Mouse (Mus musculus) activated CD4-positive, CD25-positive, alpha-beta regulatory T cell, adult 4 months (primary cell): ENCODE measurements around the gene Hist1h2ai. TPM values are rescaled to one million over a fixed set of nuclear protein-coding genes. Genes with fewer than 3 reads are reported as not detected.

Experiments
- ATAC-seq: one replicate; pipeline ENCODE4 v1.8.0; 2017
- polyA plus RNA-seq, 2 experiments: library from polyadenylated mRNA; unstranded; fragments of 100-300 nt; shearing (Covaris generic); gene quantifications; one replicate each; pipeline ENCODE4 v1.2.1; 2017

Hist1h2ai gene
- polyA plus RNA-seq, result 1 to 10 TPM in 1 of 2 experiments, not detected in 1; 5.1 TPM

DNA sequence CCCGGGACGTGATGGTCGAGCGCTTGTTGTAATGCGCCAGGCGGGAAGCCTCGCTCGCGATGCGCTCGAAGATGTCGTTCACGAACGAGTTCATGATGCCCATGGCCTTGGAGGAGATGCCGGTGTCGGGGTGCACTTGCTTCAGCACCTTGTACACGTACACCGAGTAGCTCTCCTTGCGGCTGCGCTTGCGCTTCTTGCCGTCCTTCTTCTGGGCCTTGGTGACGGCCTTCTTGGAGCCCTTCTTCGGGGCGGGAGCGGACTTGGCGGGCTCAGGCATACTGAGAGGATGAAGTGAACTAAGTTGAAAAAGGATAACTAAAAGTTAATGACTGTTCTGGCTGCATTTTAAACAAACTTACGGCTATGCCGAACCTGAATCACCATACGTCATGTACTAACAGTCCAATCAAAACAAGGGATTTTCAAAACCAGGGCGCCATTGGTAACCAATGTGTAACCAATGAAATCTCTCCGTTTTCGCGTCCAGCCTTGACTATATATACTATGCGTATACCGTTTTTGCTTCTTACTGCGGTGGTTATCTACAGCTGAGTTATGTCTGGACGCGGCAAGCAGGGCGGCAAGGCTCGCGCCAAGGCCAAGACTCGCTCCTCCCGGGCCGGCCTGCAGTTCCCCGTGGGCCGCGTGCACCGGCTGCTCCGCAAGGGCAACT lies at the start of gene Hist1h2ai, which contains the start of gene Hist1h2bl:
Gene Hist1h2ai (plus strand): TSS at position 559 of the 676 bp plus-strand sequence.
Gene Hist1h2bl (minus strand): TSS at position 280 of the 676 bp plus-strand sequence.
- ATAC-seq, result peak; percentile 90

DNA sequence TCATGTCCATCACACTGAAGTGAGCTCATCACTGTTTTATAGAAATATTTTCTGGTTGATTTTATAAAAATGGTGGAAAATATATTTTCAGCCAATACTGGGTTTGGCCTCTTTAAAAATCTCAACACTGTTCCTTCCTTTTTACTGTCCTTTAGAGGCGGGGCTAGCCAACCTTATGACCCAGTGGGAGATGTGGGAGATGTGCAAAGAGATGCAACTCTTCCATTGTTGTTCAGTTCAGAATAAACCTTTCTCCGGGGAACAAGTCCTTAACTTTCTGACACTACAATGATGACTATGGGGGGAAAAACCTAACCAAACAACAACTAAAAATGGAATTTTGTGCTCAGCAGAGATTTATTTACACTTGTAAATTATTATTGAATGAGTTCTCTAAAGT lies 38.9 kb upstream of the Hist1h2ai start, which contains the start of gene Olfr1360:
Gene Olfr1360 (minus strand): TSS at position 101 of the 400 bp plus-strand sequence.
- no peak for ATAC-seq

DNA sequence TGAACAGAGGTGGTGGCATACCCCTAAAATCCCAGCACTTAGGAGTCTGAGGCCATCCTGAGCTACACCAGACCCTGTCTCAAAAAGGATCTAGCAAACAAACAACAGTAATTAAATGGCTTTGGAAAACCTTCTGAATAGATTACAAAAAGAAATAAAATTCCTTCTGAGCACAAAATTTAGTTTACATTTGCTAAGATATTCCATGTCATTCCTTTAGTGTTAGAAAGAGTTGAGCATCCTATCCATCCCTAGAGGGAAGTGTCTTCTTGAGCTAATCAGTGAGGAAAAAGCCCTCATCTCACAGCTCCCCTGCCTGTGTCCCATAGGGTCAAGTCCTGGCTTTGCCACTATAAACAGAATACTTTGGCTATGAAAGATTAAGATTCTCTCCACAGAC lies 18.4 kb upstream of the Hist1h2ai start, which contains the start of gene Olfr1359:
Gene Olfr1359 (plus strand): TSS at position 301 of the 400 bp plus-strand sequence.
- no peak for ATAC-seq

DNA sequence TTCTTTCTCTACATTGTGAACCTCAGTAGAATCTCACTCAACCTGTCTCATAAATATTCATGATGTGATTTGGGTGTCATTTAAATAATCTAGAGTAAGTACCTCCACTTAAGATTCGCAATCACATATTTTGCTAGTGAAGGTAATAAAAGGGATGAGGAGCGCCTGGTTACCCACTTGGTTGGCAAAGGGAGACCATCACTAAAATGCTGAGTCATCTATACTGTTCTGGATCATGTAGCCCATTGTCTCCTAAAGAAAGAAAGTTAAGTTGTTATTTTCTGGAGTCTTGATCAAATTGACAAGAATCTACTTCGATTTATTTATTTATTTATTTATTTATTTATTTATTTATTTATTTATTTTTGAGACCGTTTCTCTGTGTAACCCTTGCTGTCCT lies 9.6 kb upstream of the Hist1h2ai start:
- no peak for ATAC-seq

DNA sequence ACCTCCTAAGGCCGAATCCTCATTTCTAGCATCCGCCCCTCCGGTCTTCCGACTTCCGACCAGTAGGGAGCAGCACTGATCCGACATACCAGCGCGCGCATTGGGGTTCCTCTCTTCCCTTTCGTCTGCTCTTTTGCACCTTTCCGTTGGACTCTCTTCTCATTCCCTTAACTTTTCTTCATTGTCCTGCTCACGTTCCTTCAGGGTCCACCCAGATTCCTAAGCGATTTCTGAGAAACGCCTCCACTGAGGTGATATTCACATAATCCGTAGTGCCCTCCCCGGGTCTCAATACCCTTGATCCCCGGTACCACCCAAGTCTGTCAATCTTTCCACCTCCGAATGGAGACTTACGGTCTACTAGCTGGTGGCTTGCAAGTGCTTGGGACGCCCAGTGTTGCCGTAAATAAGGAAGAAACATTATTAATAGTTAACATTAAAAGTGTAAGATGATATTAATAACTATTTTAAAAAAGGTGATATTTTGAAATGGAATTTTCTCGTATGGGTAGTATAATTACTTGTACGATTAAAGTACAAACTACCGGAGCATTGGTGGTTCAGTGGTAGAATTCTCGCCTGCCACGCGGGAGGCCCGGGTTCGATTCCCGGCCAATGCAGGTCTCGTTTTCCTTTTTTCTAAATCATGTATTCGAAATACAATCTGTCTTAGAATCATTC lies 6.1 kb upstream of the Hist1h2ai start:
- ATAC-seq, result peak; percentile 71

DNA sequence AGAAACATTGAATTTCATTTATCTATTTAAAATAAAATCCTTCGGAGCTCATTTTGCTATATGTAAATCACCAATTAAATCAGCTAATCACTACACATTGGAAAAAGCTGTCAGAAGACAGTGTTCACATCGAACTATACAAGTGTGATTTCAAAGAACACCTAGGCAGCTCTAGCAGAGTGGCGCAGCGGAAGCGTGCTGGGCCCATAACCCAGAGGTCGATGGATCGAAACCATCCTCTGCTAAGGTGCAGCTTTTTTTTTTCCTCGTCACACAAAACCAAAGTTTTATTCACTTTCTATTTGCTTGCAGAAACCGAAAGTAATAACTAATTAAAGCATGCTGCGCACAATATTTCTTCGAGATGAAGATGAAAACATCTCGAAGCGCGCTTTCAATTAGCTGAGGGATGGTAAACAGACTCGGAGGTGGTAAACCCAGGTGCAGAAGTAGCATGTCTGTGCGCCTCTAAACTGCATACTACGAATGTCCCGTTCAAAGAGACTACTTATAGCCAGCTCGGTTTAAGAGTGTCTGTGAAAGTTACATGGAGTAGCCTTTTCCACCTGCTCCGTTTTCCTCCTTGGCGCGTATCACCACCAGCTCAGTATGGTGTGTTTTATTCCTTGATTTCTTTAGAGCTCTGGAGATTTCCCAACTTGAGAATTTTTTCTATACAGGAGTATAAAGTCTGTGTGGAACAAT lies 5.2 kb upstream of the Hist1h2ai start:
- peak; percentile 62 for ATAC-seq

DNA sequence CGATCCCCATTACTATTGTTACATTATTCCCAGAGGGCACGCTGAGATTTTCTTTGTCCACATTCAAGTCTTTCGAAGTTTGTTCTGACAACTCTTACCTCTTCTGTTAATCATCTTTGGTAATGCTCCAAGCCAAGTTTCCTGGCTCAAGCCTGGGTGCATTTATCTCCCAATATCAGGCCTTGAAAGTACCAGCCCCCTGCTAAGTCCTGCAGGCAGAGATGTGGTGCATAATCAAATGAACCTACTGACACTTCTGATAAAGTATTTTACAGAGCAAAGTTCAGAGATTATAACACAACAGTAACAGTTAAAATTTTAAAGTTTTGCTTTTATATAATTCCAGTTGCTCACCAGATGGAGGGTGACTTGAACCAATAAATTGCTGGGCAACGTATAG lies 4.5 kb upstream of the Hist1h2ai start:
- ATAC-seq, result no peak

DNA sequence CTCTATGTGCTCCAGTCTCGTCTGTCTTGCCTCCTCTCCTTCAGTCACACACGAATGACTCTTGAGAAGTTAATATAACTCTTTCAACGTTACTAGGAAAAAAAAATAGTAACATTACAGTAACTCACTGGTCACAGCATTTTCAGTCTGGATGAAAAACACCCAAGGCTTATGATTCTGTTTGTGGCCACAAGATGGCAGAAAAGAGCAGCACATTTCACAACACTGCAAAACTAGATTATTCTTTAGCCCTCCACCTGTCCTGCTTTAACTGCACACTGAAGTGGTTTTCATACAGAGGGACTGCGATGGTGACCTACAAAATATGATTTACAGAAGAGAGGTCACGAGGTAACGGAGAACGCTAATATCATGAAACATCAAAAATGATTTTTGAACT lies 1.5 kb upstream of the Hist1h2ai start:
- ATAC-seq, result no peak

DNA sequence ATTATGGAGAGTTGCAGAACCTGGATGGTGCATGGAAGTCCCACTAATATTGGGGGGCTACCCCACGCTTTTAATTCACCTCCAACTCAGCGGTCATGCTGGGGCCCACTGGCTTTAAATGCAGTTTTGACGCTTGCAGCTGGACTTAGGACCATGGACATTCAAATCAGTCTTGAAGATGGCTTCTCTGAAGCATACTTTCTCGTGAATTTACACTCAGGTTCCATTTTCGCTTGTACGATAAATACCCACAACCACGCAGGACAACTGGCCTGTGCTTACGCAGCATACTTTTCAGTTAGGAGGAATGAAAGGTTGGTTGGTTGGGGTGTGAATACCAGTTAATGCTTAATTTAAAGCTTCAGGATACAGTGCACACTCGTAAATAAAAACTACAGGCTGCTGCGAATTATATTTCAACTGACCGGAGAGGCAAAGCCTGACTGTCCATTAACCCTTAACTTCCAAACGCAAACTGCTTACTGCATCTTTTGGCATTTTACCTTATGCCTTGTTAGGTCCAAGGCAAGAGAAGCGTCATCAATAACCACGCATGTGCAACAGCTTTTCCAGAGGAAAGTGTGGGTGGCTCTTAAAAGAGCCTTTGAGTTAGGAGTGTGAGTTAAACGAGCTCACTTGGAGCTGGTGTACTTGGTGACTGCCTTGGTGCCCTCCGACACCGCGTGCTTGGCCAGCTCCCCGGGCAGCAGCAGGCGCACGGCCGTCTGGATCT lies 925 bp upstream of the Hist1h2ai start:
- no peak for ATAC-seq

DNA sequence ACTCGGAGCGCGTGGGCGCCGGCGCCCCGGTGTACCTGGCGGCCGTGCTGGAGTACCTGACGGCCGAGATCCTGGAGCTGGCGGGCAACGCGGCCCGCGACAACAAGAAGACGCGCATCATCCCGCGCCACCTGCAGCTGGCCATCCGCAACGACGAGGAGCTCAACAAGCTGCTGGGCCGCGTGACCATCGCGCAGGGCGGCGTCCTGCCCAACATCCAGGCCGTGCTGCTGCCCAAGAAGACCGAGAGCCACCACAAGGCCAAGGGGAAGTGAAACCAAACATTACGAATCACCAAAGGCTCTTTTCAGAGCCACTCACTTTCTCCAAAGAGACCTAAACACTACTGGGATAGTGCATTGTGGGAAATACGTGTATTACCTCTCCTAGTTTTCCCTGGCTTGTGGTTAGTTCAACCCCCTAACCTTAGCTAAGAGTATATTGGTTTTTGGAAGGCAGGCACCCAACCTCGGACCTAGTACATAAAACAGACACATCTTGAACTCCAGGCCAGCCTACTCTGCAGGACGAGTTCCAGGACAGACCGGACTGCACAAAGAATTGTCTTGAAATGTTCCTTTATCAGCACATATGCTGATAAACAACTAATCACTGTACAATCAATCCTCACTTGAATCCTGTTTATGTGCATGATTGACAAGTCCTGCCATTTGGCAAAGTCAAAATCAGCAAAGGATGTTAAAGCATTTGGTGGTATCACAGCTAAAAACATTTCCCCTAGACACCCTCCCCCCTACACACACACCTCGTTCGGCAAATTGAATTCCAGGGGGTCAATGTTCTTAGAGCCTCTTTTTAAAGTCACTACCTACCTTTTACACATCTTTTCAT lies 544 bp downstream of the Hist1h2ai start:
- ATAC-seq, result peak; percentile 3

DNA sequence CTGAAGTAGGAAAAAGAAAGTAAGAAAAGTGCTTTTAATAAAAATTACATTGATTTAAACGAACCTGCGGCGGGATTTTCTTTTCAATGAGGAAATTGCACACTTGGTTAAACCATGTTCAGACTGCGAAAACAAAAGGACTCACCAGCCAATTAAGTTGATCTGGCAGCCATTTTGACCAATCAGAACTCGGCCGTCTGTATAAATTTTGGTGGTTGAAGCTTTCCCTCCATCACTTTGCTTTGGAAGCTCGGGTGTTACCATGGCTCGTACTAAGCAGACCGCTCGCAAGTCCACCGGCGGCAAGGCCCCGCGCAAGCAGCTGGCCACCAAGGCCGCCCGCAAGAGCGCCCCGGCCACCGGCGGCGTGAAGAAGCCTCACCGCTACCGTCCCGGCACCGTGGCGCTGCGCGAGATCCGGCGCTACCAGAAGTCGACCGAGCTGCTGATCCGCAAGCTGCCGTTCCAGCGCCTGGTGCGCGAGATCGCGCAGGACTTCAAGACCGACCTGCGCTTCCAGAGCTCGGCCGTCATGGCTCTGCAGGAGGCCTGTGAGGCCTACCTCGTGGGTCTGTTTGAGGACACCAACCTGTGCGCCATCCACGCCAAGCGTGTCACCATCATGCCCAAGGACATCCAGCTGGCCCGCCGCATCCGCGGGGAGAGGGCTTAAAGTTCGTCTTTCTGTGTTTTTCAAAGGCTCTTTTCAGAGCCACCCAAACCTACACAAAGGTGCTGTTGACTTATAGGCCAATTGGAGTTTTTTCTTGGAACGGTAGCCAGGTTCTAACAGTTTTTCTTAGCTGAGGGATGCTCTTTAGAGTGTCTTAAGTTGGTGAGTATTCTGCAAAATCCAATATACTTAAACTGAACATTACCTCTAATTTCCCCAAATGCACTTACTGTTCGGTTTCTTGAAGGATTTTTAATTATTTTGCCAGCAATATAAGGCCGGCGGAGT lies 1.5 kb downstream of the Hist1h2ai start, which contains the start of gene Hist1h3h:
Gene Hist1h3h (plus strand): TSS at position 263 of the 961 bp plus-strand sequence.
- peak; percentile 47 for ATAC-seq

DNA sequence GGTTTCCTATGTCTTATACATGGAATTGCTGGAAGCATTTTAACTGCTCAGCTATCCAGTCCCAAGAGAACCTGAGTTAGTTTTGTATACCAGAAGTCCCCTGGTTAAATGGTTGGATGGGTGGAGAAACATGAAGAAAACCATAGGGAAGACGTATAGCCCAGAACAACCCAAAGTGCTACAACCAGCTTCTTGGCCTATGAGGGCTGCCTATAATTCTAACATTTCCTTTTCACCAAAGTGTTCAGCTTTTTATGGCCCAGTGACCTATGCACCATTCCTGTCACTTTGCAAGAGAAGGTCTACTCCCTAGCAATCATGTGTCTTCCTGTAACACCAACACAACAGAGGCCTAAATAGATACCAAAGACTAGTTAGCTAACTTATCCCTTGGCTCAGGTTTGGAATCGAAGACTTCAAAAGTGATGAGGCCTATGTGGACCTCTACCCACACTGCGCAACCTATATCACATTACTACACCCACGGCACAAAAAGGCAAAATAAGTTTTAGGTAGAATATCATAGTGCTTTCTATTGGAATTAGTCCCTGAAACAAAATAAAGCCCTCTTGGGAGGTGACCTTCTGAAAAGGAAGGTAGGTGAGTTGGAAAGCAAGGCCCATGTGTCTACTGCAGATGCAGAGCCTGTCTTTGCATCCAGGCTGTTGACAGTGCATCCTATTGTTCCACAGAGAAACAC lies 2.3 kb downstream of the Hist1h2ai start:
- no peak for ATAC-seq

DNA sequence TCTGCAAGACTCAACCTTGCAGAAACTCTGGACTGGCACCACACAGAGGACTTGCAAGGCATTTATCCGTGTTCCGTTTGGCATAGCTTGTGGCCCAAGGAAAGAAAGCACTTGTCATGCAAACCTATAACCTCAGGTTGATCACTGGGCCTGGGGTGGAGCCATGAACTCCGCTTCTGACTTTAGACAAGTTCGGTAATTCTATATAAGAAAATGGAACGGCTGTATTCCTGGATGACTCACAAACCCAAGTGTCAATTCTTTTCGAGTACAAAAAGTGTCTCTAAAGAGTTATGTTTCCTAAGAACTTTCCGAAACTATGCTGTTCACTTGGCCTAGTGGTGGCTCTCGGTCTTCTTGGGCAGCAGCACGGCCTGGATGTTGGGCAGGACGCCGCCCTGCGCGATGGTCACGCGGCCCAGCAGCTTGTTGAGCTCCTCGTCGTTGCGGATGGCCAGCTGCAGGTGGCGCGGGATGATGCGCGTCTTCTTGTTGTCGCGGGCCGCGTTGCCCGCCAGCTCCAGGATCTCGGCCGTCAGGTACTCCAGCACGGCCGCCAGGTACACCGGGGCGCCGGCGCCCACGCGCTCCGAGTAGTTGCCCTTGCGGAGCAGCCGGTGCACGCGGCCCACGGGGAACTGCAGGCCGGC lies 5.0 kb downstream of the Hist1h2ai start:
- ATAC-seq, result peak; percentile 11

DNA sequence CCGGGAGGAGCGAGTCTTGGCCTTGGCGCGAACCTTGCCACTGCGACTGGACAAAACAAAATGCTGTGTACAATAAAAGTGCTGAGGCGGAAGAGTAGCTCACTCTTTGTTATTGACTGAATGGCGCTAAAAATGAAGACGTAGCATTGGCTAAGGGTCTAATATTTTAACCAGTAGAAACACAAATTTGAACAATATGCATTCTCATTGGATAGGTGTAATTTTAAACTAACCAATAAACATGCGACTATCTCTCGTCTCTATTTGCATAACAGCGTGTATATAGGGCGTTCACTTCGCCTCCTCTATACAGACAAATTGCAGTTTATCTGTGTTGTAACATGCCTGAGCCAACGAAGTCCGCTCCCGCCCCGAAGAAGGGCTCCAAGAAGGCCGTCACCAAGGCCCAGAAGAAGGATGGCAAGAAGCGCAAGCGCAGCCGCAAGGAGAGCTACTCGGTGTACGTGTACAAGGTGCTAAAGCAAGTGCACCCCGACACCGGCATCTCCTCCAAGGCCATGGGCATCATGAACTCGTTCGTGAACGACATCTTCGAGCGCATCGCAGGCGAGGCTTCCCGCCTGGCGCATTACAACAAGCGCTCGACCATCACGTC lies 5.6 kb downstream of the Hist1h2ai start, which contains the start of gene Hist1h2bm:
Gene Hist1h2bm (plus strand): TSS at position 288 of the 616 bp plus-strand sequence.
- ATAC-seq, result peak; percentile 94

DNA sequence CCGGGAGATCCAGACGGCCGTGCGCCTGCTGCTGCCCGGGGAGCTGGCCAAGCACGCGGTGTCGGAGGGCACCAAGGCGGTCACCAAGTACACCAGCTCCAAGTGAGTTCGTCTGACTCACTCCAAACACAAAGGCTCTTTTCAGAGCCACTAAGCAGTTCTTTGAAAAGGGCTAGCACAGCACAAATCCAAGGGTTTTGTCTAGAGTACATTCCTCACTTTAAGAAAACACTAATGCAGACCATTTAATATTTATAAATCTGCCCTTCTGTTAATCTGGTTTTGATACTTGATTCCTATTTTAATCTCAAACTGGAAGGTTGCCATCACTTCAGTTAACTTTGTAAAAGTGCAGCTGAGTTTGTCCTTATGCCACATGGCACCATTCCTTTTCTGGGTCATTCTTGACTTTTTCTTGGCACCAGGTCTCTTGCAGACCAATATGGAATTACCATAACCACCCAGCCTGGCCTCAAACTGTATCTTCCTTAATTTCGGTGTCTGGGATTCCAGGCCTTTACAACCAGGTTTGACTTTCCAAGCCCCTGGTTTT lies 6.2 kb downstream of the Hist1h2ai start:
- no peak for ATAC-seq

DNA sequence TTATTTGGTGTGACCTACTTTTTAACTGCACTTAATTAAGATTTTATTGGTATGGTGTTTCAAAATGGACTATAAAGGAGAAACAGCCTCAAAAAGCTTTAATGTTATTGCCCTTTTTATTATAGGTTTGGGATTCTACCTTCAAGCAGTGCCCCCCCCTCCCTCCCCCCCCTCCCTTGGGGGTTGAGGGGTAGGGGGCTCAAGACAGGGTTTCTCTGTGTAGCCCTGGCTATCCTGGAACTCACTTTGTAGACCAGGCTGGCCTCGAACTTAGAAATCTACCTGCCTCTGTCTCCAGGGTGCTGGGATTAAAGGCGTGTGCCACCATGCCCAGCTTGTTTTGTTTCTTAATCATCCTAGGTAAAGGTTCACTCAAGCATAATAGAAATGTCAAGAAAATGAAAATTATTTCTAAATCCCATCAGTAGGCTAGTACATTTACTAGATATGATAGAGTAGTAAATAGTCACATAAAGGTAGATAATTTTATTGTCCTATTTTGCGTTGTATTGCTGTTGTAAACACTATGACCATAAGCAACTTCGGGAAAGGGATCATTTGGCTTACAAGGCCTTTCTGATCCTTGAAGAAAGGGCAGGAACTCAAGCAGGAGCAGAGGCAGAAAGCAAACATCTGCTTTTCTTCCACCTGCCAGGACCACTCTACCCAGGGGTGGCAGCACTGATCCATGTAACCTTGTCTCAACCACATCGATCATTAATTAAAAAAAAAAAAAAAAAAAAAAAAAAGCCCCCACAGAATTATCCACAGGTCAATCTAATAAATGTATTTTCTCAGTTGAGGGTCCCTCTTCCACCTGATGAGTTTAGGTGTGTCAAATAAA lies 7.0 kb downstream of the Hist1h2ai start:
- no peak for ATAC-seq

DNA sequence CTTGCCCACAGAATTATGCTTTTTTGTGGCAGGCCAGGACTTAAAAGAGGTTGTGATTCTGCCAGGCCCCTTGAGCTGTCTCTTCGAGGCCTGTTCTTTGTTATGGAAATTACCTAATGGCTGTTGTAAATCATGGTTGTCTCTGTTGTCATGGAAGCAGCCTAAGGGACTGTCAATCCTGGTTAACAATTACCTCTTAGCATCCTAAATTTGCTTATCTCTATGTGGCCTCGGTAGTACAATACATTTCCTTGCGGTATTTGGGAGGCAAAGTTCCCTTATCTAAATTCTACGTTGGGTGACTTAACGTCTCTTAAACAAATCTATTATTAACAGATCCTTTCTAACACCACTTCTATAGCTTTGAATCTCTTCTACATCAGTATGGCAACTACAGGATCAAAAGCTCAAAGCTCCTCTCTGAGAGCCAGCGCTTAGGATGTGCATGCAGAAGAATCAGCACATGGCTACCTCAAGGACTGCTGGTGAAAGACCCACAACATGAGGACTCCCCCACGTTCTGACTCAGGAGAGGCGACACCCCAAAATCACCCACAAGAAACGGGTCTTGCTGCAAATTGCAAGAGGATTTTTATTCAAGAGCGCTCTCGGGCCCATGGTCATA lies 11.8 kb downstream of the Hist1h2ai start:
- ATAC-seq, result no peak
